Mouse (Mus musculus) lung, postnatal 10 days (tissue): Measurements from ENCODE around the gene Itga2.

Experiments
- DNase-seq: peaks from one replicate; pipeline ENCODE4 v3.0.0; 2021

Gene Itga2

GRCm38 (mm10) chr13:114809624-114810210, 122.2 kb downstream of the Itga2 start:
- no peak for DNase-seq

- no peak for DNase-seq
Observed at GRCm38 (mm10) chr13:114802971-114803370, 128.9 kb downstream of the Itga2 start.

GRCm38 (mm10) chr13:114801857-114802256, 130.0 kb downstream of the Itga2 start:
- no peak for DNase-seq

GRCm38 (mm10) chr13:114793250-114794030, 138.5 kb downstream of the Itga2 start:
- DNase-seq, result peak; percentile 76

- DNase-seq, result peak; percentile 55
Observed at GRCm38 (mm10) chr13:114791511-114791910, 140.4 kb downstream of the Itga2 start.
